8 mouse cellular contexts compared by ENCODE assay signal in the genomic region with DNA sequence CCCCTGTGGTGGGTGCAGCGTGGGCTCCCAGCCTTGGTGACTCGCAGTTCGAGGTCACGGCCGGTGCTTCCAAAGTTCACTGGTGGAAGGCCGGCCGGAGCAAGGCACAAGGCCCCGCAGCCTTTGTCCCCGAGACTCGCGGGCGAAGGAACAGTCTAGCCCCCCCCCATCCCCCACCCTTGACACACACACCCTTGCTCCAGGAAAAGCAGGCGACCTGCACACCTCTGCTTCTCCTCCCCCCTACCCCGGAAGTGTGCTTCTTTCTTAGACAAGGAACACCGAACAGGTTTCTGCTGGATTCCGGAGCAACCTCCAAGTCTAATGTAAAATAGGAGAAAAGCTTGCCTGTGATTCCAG. TPM values are rescaled to one million over a fixed set of nuclear protein-coding genes. Genes with fewer than 3 reads are reported as not detected.
A peak's percentile ranks its signal among the peaks of the same experiment; 100 is the strongest.
DNase-seq lines count a peak whose midpoint lies in the region; ATAC-seq and TF ChIP-seq lines count a peak whose summit lies in the region.

No protein-coding gene starts in this region.

- intact Hi-C loops in heart, postnatal 25 days (cut with DNase I) = no loop called here

- H3K9me3 ChIP-seq in heart, embryonic 10.5 days = no peaks in the 10 kb centered on the region
- H3K9me3 ChIP-seq in hindbrain, embryonic 16.5 days (ENCODE audit: control insufficient read depth, low read length) = no peaks in the 10 kb centered on the region
- no peaks in the 10 kb centered on the region for H3K9me3 ChIP-seq in liver, embryonic 13.5 days (replicated peaks)

- H3K4me3 ChIP-seq in heart, embryonic 10.5 days = peak overlapping the region; percentile 86
- peak overlapping the region; percentile 78 for H3K4me3 ChIP-seq in hindbrain, embryonic 16.5 days (ENCODE audit: low read length)
- H3K4me3 ChIP-seq in liver, embryonic 13.5 days (replicated peaks) = peak overlapping the region; percentile 71

- no peak for DNase-seq in heart, embryonic 10.5 days (ENCODE audit: low spot score)
- no peak for DNase-seq in heart, postnatal 25 days (ENCODE audit: low spot score)
- DNase-seq in brain, embryonic 14.5 days (ENCODE audit: low read depth) = peak; percentile 31
- no peak for DNase-seq in liver, embryonic 13.5 days
- peak; percentile 67 for DNase-seq in testis, postnatal 10 days (ENCODE audit: low spot score)
- DNase-seq in gastrocnemius, postnatal 10 days = no peak
- no peak for DNase-seq in layer of hippocampus, adult 8-10 months (ENCODE audit: low spot score in 2 of 2)

- ATAC-seq in hindbrain, embryonic 16.5 days = no peak
- 0 out of 2 replicates have a peak, but pooled peaks have one; percentile 6 for ATAC-seq in liver, embryonic 13.5 days (ENCODE audit: low read depth)

- no peak for TF ChIP-seq CTCF in brain, embryonic 14.5 days (IDR thresholded peaks at IDR 0.05; ENCODE audit: borderline replicate concordance, extremely low read depth, insufficient read depth, insufficient read length)

- under 1% methylated on average over 16 of the region's 16 CpGs for WGBS in heart, embryonic 10.5 days
- WGBS in hindbrain, embryonic 16.5 days = 2% methylated on average over 16 of the region's 16 CpGs
- WGBS in liver, embryonic 13.5 days (ENCODE audit: insufficient replicate concordance) = 2% methylated on average over 16 of the region's 16 CpGs

- peak overlapping the region; percentile 100 for H3K4me2 ChIP-seq in hindbrain, embryonic 16.5 days (ENCODE audit: low read length)
- peak overlapping the region; percentile 97 for H3K4me2 ChIP-seq in liver, embryonic 13.5 days

- no peak for TF ChIP-seq POLR2A in brain, embryonic 14.5 days (IDR thresholded peaks at IDR 0.05; ENCODE audit: borderline replicate concordance, extremely low read depth, insufficient read depth, insufficient read length, poor library complexity, severe bottlenecking)

- no peak overlapping the region for H3K9ac ChIP-seq in hindbrain, embryonic 16.5 days (ENCODE audit: low read depth, low read length)
- peak overlapping the region; percentile 68 for H3K9ac ChIP-seq in liver, embryonic 13.5 days

- H3K27me3 ChIP-seq in heart, embryonic 10.5 days (ENCODE audit: insufficient read depth, poor library complexity, severe bottlenecking) = peaks cover 4% of the 10 kb centered on the region; the same call in 1 of the 2 replicates
- H3K27me3 ChIP-seq in hindbrain, embryonic 16.5 days (replicated peaks; ENCODE audit: control insufficient read depth, insufficient read depth, low read length) = peaks cover 3% of the 10 kb centered on the region; the same call in 1 of the 2 replicates
- H3K27me3 ChIP-seq in liver, embryonic 13.5 days = peaks cover 40% of the 10 kb centered on the region

- H3K4me1 ChIP-seq in heart, embryonic 10.5 days = peaks cover 32% of the 10 kb centered on the region
- H3K4me1 ChIP-seq in hindbrain, embryonic 16.5 days (ENCODE audit: control insufficient read depth, insufficient read depth, low read depth, low read length) = peaks cover 17% of the 10 kb centered on the region
- peaks cover 31% of the 10 kb centered on the region for H3K4me1 ChIP-seq in liver, embryonic 13.5 days (replicated peaks)

- H3K36me3 ChIP-seq in heart, embryonic 10.5 days = no peaks in the 10 kb centered on the region
- no peaks in the 10 kb centered on the region for H3K36me3 ChIP-seq in hindbrain, embryonic 16.5 days (ENCODE audit: control insufficient read depth, insufficient read depth, low read length)
- no peaks in the 10 kb centered on the region for H3K36me3 ChIP-seq in liver, embryonic 13.5 days

- H3K27ac ChIP-seq in heart, embryonic 10.5 days = peak overlapping the region; percentile 85
- no peak overlapping the region for H3K27ac ChIP-seq in hindbrain, embryonic 16.5 days (ENCODE audit: low read depth, low read length)
- no peak overlapping the region for H3K27ac ChIP-seq in liver, embryonic 13.5 days

RNA-seq across cellular contexts. Expression of a gene that starts 0.4 kb away (rescaled TPM):
- 49.0 and 76.0 TPM in 2 replicates for polyA plus RNA-seq in heart, embryonic 10.5 days (2016; fragmentation: Nextera tagmentation; extraction: Ambion mirVana)
- 1 to 10 TPM; 6.7 to 6.8 TPM for total RNA-seq in heart, postnatal 25 days (2021)
- 11.2 and 13.5 TPM in 2 replicates for polyA plus RNA-seq in brain, embryonic 14.5 days (2012; rRNA removed)
- 8.5 and 8.8 TPM in 2 replicates for polyA plus RNA-seq in hindbrain, embryonic 16.5 days (2015; fragmentation: Nextera tagmentation; extraction: Ambion mirVana)
- polyA plus RNA-seq in liver, embryonic 13.5 days (2015; fragmentation: Nextera tagmentation; extraction: Ambion mirVana) = 2.5 and 3.5 TPM in 2 replicates
- total RNA-seq in gastrocnemius, postnatal 10 days (2021) = 1 to 10 TPM; 2.6 to 3.2 TPM
- 10 to 100 TPM; 25.0 to 31.5 (median 26.4) TPM for total RNA-seq in layer of hippocampus, adult 8-10 months (2022)

RNA-seq across cellular contexts. Expression of a gene that starts 25.4 kb away (rescaled TPM):
- polyA plus RNA-seq in heart, embryonic 10.5 days (2016; fragmentation: Nextera tagmentation; extraction: Ambion mirVana) = 677 and 708 TPM in 2 replicates
- 100 to 1,000 TPM; 316 to 318 TPM for total RNA-seq in heart, postnatal 25 days (2021)
- polyA plus RNA-seq in brain, embryonic 14.5 days (2012; rRNA removed) = 805 and 895 TPM in 2 replicates
- 381 and 423 TPM in 2 replicates for polyA plus RNA-seq in hindbrain, embryonic 16.5 days (2015; fragmentation: Nextera tagmentation; extraction: Ambion mirVana)
- polyA plus RNA-seq in liver, embryonic 13.5 days (2015; fragmentation: Nextera tagmentation; extraction: Ambion mirVana) = 640 and 679 TPM in 2 replicates
- 100 to 1,000 TPM; 384 to 414 TPM for total RNA-seq in gastrocnemius, postnatal 10 days (2021)
- 100 to 1,000 TPM; 196 to 267 (median 243) TPM for total RNA-seq in layer of hippocampus, adult 8-10 months (2022)

Comparison
In these comparisons a context has a peak if more than half of its experiments do, and no peak if none do; other contexts are left out.
1. DNase-seq: peak in brain, embryonic 14.5 days (single experiment) and testis, postnatal 10 days (single experiment); none in heart, embryonic 10.5 days (single experiment), heart, postnatal 25 days (single experiment), liver, embryonic 13.5 days (single experiment), gastrocnemius, postnatal 10 days (single experiment) and layer of hippocampus, adult 8-10 months (0 of 2).
2. Peak in every context shown above with its lines, with median percentiles within 50 percentile points of each other: H3K4me3 ChIP-seq.